Mouse (Mus musculus) midbrain, embryonic 13.5 days (tissue): Measurements from ENCODE around the gene Gdf15. TPM values are rescaled to one million over a fixed set of nuclear protein-coding genes. Genes with fewer than 3 reads are reported as not detected.

Source experiments
- ATAC-seq: fragments of 200-750 bp; cut with Nextera tagmentation; 2 replicates; pipeline ENCODE4 v1.8.0; 2017; ENCODE audit warnings: mild to moderate bottlenecking, moderate TSS enrichment, moderate library complexity
- H3K27ac ChIP-seq: fragments of 300-500 bp; sonication (generic); 2 replicates; pipeline ENCODE4 v1.5.1; 2015; ENCODE audit warnings: inconsistent platforms, mild to moderate bottlenecking, moderate library complexity
- H3K27me3 ChIP-seq: fragments of 300-500 bp; sonication (generic); 2 replicates; pipeline ENCODE4 v1.6.1; 2015; ENCODE audit warnings: mild to moderate bottlenecking, inconsistent platforms
- H3K36me3 ChIP-seq: fragments of 300-500 bp; sonication (generic); 2 replicates; pipeline ENCODE4 v1.6.1; 2015; ENCODE audit warnings: mild to moderate bottlenecking, inconsistent platforms
- H3K4me1 ChIP-seq: fragments of 300-500 bp; sonication (generic); replicated peaks from 2 replicates; pipeline ENCODE4 v1.6.1; 2015; ENCODE audit warnings: inconsistent platforms
- H3K4me2 ChIP-seq: fragments of 300-500 bp; sonication (generic); replicated peaks from 2 replicates; pipeline ENCODE4 v1.6.1; 2015; ENCODE audit warnings: moderate library complexity, mild to moderate bottlenecking, inconsistent platforms
- H3K4me3 ChIP-seq: fragments of 300-500 bp; sonication (generic); replicated peaks from 2 replicates; pipeline ENCODE4 v1.5.1; 2015; ENCODE audit warnings: mild to moderate bottlenecking, inconsistent platforms
- H3K9ac ChIP-seq: fragments of 300-500 bp; sonication (generic); replicated peaks from 2 replicates; pipeline ENCODE4 v1.6.1; 2015; ENCODE audit warnings: mild to moderate bottlenecking, inconsistent platforms
- H3K9me3 ChIP-seq: fragments of 300-500 bp; sonication (generic); 2 replicates; pipeline ENCODE4 v1.6.1; 2016; ENCODE audit warnings: mild to moderate bottlenecking, inconsistent platforms
- WGBS: fragments of 180-500 bp; shearing (Covaris S2); methylation state at CpG from one replicate; pipeline ENCODE4 v1.1.7; 2015; 5-methylcytosine and 5-hydroxymethylcytosine counted together
- polyA plus RNA-seq: library from polyadenylated mRNA; unstranded; fragments of >200 nt; fragmentation: Nextera tagmentation; extraction: Ambion mirVana; gene quantifications from 2 replicates; pipeline ENCODE4 v1.2.1, GENCODE M21; 2015

The Gdf15 gene
- polyA plus RNA-seq, 1 experiment from 2014 or later, result 0.30 TPM

DNA sequence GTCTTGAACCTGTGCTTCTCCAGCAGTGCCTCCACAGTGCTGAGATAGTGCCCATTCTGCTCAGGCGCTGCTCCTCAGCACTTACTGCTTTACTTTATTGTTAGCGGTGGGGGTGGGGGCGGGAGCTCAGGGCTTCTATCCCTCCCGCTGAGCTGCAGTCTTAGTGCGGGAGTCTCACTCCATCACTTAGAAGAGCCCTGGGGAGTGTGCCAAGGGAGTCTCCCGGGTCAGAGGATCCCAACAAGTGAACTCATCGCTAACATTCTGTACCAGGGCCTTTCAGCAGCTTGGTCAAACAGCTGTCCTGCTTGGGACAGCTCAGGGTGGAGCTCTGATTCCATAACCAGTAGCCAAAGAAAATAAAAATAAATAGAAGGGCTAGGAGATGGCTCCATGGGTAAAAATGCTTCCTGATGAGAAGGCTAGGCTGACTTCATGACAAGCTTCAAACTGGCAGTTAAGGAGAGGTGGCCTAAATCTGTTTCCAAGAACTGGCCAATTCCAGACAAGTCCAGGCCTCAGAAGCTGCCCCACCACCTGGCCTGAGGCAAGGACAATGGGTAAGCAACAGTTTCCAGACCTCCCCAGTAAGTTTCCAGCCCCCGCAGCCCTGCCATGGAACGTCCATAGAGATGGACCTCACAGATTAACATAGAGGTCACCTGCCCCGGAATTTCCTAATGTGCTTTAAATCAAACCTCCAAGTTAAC lies 39.5 kb upstream of the Gdf15 start:
- Histone ChIP-seq H3K27me3 (no peaks in the 10 kb centered on the region), H3K9me3 (no peaks in the 10 kb centered on the region), H3K36me3 (no peaks in the 10 kb centered on the region; the same call in 1 of the 2 replicates), H3K27ac (peak overlapping the region; percentile 90; the same call in 1 of the 2 replicates), H3K9ac (no peak overlapping the region), H3K4me3 (no peak overlapping the region), H3K4me2 (no peak overlapping the region), H3K4me1 (peaks cover 23% of the 10 kb centered on the region)
- WGBS, result 64% methylated on average over 10 of the region's 10 CpGs
- ATAC-seq, result no peak

GRCm38 (mm10) chr8:70667071-70667470 lies 34.8 kb upstream of the Gdf15 start:
- no peak for ATAC-seq
- no peak overlapping the region for H3K4me3 ChIP-seq
- H3K4me2 ChIP-seq, result no peak overlapping the region
- H3K9me3 ChIP-seq, result no peaks in the 10 kb centered on the region
- no peaks in the 10 kb centered on the region for H3K27me3 ChIP-seq
- peaks cover under 1% of the 10 kb centered on the region; the same call in 1 of the 2 replicates for H3K4me1 ChIP-seq
- H3K9ac ChIP-seq, result no peak overlapping the region
- no peaks in the 10 kb centered on the region for H3K36me3 ChIP-seq
- 71% methylated on average over 5 of the region's 5 CpGs for WGBS
- no peak overlapping the region for H3K27ac ChIP-seq

- H3K9ac ChIP-seq, result no peak overlapping the region
- WGBS, result 88% methylated on average over 2 of the region's 2 CpGs
- H3K36me3 ChIP-seq, result no peaks in the 10 kb centered on the region
- 0 out of 2 replicates have a peak, but pooled peaks cover under 1% of the 10 kb centered on the region for H3K4me1 ChIP-seq
- no peaks in the 10 kb centered on the region for H3K27me3 ChIP-seq
- H3K4me3 ChIP-seq, result no peak overlapping the region
- ATAC-seq, result no peak
- H3K9me3 ChIP-seq, result no peaks in the 10 kb centered on the region
- H3K27ac ChIP-seq, result no peak overlapping the region
- no peak overlapping the region for H3K4me2 ChIP-seq
Measured at GRCm38 (mm10) chr8:70665599-70665998, 33.3 kb upstream of the Gdf15 start.

GRCm38 (mm10) chr8:70664631-70665030 lies 32.4 kb upstream of the Gdf15 start:
- no peak for ATAC-seq
- Histone ChIP-seq H3K27ac (no peak overlapping the region), H3K36me3 (no peaks in the 10 kb centered on the region), H3K4me3 (no peak overlapping the region), H3K9me3 (no peaks in the 10 kb centered on the region), H3K9ac (no peak overlapping the region), H3K4me1 (peaks cover 10% of the 10 kb centered on the region), H3K4me2 (no peak overlapping the region), H3K27me3 (no peaks in the 10 kb centered on the region)
- 79% methylated on average over 3 of the region's 3 CpGs for WGBS

GRCm38 (mm10) chr8:70663691-70664090 lies 31.4 kb upstream of the Gdf15 start:
- Histone ChIP-seq H3K4me2 (no peak overlapping the region), H3K9me3 (no peaks in the 10 kb centered on the region), H3K4me1 (peaks cover 15% of the 10 kb centered on the region), H3K27ac (no peak overlapping the region), H3K4me3 (no peak overlapping the region), H3K36me3 (no peaks in the 10 kb centered on the region), H3K9ac (no peak overlapping the region), H3K27me3 (no peaks in the 10 kb centered on the region)
- no peak for ATAC-seq
- WGBS, result 37% methylated on average over 4 of the region's 4 CpGs

DNA sequence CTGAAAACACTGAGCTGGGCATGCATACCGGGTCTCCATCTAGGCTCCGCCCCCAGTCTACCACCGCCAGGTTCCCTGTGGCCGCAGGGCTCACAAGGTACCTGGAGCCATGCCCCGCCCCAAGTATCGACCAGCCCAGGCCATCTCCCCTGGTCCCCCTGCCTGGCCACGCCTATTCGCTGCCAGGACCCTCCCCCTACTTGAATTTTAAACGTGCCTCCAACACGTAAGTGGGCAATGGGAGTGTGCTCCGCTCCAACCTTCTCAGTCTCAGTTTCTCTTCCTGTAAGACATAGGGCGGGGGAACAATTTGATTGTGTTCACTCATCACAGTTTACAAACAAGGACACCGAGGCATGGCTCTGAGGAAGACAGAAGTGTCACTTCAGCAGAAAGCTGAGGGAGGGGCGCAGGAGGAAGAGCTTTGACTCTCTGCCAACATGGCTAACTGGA lies 28.0 kb upstream of the Gdf15 start, which contains the start of gene Pgpep1:
Gene Pgpep1, minus strand, starts transcription at position 116 of the 453 bp plus-strand sequence.
- Histone ChIP-seq H3K9me3 (no peaks in the 10 kb centered on the region), H3K4me1 (peaks cover 48% of the 10 kb centered on the region), H3K4me2 (peak within 1 kb of the TSS; percentile 88), H3K9ac (peak within 1 kb of the TSS; percentile 91), H3K36me3 (0 out of 2 replicates have a peak, but pooled peaks cover 6% of the 10 kb centered on the region), H3K27ac (peak within 1 kb of the TSS; percentile 65), H3K27me3 (no peaks in the 10 kb centered on the region), H3K4me3 (peak within 1 kb of the TSS; percentile 81)
- WGBS, result 4% methylated on average over 14 of the region's 14 CpGs
- no peak; the same call in none of the 2 replicates for ATAC-seq

GRCm38 (mm10) chr8:70659604-70660272 lies 27.5 kb upstream of the Gdf15 start:
- WGBS, result under 1% methylated on average over 43 of the region's 44 CpGs
- peak overlapping the region; percentile 91 for H3K9ac ChIP-seq
- peak overlapping the region; percentile 65 for H3K27ac ChIP-seq
- 0 out of 2 replicates have a peak, but pooled peaks cover 8% of the 10 kb centered on the region for H3K36me3 ChIP-seq
- H3K4me2 ChIP-seq, result peak overlapping the region; percentile 88
- no peaks in the 10 kb centered on the region for H3K27me3 ChIP-seq
- peak; percentile 88 for ATAC-seq
- H3K9me3 ChIP-seq, result no peaks in the 10 kb centered on the region
- H3K4me1 ChIP-seq, result peaks cover 53% of the 10 kb centered on the region
- H3K4me3 ChIP-seq, result peak overlapping the region; percentile 81

DNA sequence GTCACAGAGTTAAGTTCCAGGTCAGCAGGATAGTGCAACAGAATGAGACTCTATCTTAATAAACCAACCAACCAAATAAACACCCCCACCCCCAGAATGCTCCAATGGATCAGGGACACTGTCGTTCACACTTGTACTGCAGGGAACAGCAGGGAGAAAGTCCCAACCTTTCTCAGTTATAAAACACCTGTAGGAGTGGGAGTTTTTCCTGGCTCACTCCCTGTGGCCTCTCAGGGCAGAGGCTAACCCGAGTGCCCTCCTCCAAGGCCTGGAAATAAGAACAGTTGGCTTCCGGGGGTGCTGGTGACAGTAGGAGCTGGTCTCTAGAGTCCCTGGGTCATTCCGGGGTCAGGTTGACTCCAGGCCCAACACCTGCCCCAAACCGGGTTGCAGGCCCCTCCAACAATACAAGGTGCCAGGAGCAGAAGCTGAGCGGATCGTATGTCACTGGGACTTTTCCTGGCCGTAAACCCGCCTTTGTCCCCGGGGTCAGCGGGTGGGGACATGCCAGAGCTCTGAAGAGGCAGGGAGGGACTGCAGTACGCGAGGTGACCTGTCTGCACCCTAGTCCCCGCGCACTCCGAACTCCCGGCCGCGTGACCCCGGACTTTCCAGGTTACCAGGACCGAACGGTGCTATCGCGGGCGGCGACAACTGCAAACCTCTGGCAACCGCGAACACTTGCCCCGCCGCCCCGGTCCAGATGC lies 26.8 kb upstream of the Gdf15 start:
- Histone ChIP-seq H3K36me3 (0 out of 2 replicates have a peak, but pooled peaks cover 15% of the 10 kb centered on the region), H3K4me1 (peaks cover 60% of the 10 kb centered on the region), H3K27me3 (no peaks in the 10 kb centered on the region), H3K9me3 (no peaks in the 10 kb centered on the region), H3K27ac (peak overlapping the region; percentile 65), H3K9ac (peak overlapping the region; percentile 91), H3K4me2 (peak overlapping the region; percentile 88), H3K4me3 (peak overlapping the region; percentile 81)
- 2% methylated on average over 31 of the region's 31 CpGs for WGBS
- peak; percentile 51 for ATAC-seq

DNA sequence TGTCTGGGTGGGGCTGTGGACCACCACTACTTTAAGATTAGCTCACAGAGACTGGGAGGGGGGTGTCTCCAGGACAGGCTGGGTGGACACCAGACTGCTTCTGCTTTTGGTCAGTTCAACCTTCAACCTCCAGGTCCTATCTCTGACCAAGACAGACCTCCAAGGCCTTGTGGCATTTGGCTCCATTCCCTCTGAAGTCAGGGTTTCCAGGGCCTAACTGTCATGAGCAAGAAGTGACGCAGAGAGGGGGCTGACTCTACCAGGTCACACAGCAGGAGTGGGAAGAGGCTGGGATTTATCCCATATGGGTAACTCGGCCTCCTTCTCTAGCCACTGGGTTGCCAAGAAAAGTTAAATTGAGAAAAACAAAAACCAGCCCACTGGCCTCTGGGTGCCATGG lies 25.5 kb upstream of the Gdf15 start:
- H3K9ac ChIP-seq, result peak overlapping the region; percentile 91; the same call in 1 of the 2 replicates
- H3K27ac ChIP-seq, result peak overlapping the region; percentile 94
- H3K4me2 ChIP-seq, result peak overlapping the region; percentile 88
- H3K9me3 ChIP-seq, result no peaks in the 10 kb centered on the region
- no peak for ATAC-seq
- H3K4me3 ChIP-seq, result peak overlapping the region; percentile 81
- no peaks in the 10 kb centered on the region for H3K27me3 ChIP-seq
- WGBS, result 85% methylated on average over 2 of the region's 2 CpGs
- H3K36me3 ChIP-seq, result 0 out of 2 replicates have a peak, but pooled peaks cover 16% of the 10 kb centered on the region
- peaks cover 65% of the 10 kb centered on the region for H3K4me1 ChIP-seq

- no peak for ATAC-seq
- H3K36me3 ChIP-seq, result peaks cover 19% of the 10 kb centered on the region
- 94% methylated on average over 3 of the region's 3 CpGs for WGBS
- H3K27me3 ChIP-seq, result no peaks in the 10 kb centered on the region
- no peaks in the 10 kb centered on the region for H3K9me3 ChIP-seq
- peak overlapping the region; percentile 94 for H3K27ac ChIP-seq
- no peak overlapping the region for H3K9ac ChIP-seq
- peak overlapping the region; percentile 88 for H3K4me2 ChIP-seq
- peaks cover 65% of the 10 kb centered on the region for H3K4me1 ChIP-seq
- H3K4me3 ChIP-seq, result peak overlapping the region; percentile 81
Measured at GRCm38 (mm10) chr8:70657214-70657613, 25.0 kb upstream of the Gdf15 start.

GRCm38 (mm10) chr8:70656193-70656790 lies 24.0 kb upstream of the Gdf15 start:
- Histone ChIP-seq H3K9ac (peak overlapping the region; percentile 24; the same call in 1 of the 2 replicates), H3K4me2 (peak overlapping the region; percentile 88)
- ATAC-seq, result peak; percentile 32

More at GRCm38 (mm10) chr8:70656193-70656790, 24.0 kb upstream of the Gdf15 start:
- no peak overlapping the region for H3K4me3 ChIP-seq
- peak overlapping the region; percentile 94 for H3K27ac ChIP-seq
- H3K4me1 ChIP-seq, result peaks cover 65% of the 10 kb centered on the region
- H3K9me3 ChIP-seq, result no peaks in the 10 kb centered on the region
- WGBS, result 13% methylated on average over 13 of the region's 13 CpGs
- H3K36me3 ChIP-seq, result peaks cover 28% of the 10 kb centered on the region
- no peaks in the 10 kb centered on the region for H3K27me3 ChIP-seq
